Mouse (Mus musculus) brain, embryonic 14.5 days (tissue): ENCODE data around the gene Ldb1. TPM values are rescaled to one million over a fixed set of nuclear protein-coding genes. Genes with fewer than 3 reads are reported as not detected.

Experiments used
- DNase-seq: peaks from one replicate; pipeline ENCODE4 v3.0.0-alpha.2; 2011; ENCODE audit warnings: low read depth
- CTCF ChIP-seq: fragments of 200-500 bp; IDR thresholded peaks from 2 replicates; pipeline ENCODE4 v1.5.1; 2012; ENCODE audit warnings: inconsistent platforms, mild to moderate bottlenecking, moderate library complexity, borderline replicate concordance; ENCODE audit not compliant: insufficient read depth, insufficient read length; ENCODE audit errors: extremely low read depth
- POLR2A ChIP-seq: fragments of 200-500 bp; IDR thresholded peaks from 2 replicates; pipeline ENCODE4 v1.6.1; 2012; ENCODE audit warnings: mild to moderate bottlenecking, inconsistent platforms, borderline replicate concordance; ENCODE audit not compliant: poor library complexity, insufficient read depth, insufficient read length, severe bottlenecking; ENCODE audit errors: extremely low read depth
- polyA plus RNA-seq: library from polyadenylated mRNA; depleted of rRNA; stranded (reverse); fragments of >200 nt; gene quantifications from 2 replicates; pipeline ENCODE4 v1.2.3, GENCODE M21; 2012

The Ldb1 gene
- polyA plus RNA-seq, 1 experiment: 404 TPM

GRCm38 (mm10) chr19:46043380-46043779 is 1.6 kb downstream of the Ldb1 start:
- no peak for TF ChIP-seq POLR2A
- TF ChIP-seq CTCF: no peak
- DNase-seq: peak; percentile 73

DNA sequence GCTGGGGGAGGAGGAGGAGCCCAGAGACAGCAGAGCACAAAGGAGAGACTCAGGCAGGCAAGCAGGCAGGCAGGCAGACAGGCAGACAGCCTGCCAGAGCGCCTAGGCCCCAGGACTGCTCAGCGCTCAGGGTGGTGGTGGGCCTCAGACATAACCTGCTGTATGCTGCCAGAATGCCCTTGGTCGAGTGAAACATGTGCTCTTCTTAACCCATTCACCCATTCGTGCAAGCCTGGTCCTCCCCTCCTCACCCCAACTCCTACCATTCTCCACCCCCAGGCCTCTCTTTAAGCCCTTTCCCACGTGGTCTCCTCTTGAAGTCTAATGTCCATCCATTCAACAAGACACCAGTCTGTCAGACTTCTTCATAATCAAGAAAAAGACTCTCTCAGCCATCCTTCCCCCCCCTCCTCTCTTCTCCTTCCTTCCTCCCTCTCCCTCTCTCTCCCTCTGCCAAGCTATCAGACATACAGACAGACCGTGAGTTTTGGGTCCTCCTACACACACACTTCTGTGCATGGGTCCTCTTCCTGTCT is 2.5 kb downstream of the Ldb1 start:
- peak; percentile 93 for DNase-seq
- TF ChIP-seq CTCF (no peak), POLR2A (peak; percentile 51; the same call in 1 of the 2 replicates)

DNA sequence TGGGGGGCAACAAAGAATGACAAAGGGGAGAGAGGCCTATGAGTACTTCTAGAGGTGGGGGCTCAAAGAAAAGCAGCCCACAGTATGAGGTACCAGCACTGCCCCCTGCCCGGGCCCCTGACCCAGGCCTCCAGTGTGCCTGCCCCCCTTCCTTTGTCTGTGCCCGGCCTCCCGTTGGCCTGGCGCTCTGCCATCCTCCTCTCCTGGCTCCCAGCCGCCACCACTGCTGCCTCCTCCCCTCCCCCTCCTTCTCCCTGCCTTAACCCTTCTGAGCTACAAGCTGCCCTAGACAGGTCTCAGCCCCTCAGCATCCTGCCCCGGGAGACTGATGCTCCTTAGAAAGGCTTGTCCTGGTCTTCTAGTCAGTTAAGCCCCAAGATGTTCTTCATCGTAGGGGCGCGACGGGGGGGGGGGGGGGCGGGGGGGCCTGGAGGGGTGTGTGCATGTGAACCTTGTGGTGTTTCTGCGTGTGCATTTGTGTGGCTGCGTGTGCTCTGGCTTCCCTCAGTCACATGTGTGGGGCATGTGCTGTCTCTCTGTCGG is 3.0 kb downstream of the Ldb1 start:
- no peak for TF ChIP-seq CTCF
- 0 out of 2 replicates have a peak, but pooled peaks have one; percentile 15 for TF ChIP-seq POLR2A
- DNase-seq: peak; percentile 96

- TF ChIP-seq CTCF (no peak), POLR2A (no peak)
- DNase-seq: no peak
Observed at GRCm38 (mm10) chr19:46041299-46041932, 3.6 kb downstream of the Ldb1 start.

DNA sequence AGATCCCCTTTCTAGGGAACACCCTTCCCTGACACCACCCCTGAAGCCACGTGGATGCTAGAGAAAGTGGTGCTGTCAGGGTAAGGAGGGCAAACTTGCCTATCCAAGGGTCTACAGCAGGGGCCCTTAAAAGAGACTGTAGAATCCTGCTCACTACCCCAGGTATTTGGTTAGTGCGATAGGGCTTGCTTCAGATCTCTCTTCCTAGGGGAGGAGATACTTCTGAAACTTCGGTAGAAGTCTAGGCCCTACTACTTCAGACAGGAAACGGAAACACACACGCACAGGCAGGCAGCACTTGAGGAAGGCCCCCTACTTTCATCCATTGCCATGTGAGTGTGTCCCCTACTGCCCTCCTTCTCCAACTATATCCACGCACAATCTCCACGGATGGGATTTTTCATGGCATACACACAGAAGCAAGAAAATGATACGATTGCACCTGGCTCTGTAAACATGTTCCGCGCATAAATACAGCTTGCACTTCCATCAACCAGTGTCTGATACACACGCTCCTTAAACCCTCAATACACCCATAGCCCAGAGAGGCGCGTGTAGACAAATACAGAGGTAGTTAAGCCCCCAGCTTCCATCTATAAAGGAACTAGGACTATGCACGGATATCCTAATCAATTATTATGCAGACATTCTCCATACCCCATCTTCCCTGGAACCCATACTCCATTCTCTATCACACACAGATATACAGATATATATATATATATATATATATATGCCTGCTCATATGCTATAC is 4.7 kb downstream of the Ldb1 start:
- peak; percentile 28 for DNase-seq
- TF ChIP-seq CTCF (no peak), POLR2A (no peak)

- TF ChIP-seq CTCF: no peak
- peak; percentile 93; the same call in 1 of the 2 replicates for TF ChIP-seq POLR2A
- peak; percentile 98 for DNase-seq
Observed at GRCm38 (mm10) chr19:46039478-46039877, 5.5 kb downstream of the Ldb1 start.

- TF ChIP-seq POLR2A (no peak), CTCF (no peak)
- peak; percentile 47 for DNase-seq
Observed at GRCm38 (mm10) chr19:46038851-46039260, 6.2 kb downstream of the Ldb1 start.

DNA sequence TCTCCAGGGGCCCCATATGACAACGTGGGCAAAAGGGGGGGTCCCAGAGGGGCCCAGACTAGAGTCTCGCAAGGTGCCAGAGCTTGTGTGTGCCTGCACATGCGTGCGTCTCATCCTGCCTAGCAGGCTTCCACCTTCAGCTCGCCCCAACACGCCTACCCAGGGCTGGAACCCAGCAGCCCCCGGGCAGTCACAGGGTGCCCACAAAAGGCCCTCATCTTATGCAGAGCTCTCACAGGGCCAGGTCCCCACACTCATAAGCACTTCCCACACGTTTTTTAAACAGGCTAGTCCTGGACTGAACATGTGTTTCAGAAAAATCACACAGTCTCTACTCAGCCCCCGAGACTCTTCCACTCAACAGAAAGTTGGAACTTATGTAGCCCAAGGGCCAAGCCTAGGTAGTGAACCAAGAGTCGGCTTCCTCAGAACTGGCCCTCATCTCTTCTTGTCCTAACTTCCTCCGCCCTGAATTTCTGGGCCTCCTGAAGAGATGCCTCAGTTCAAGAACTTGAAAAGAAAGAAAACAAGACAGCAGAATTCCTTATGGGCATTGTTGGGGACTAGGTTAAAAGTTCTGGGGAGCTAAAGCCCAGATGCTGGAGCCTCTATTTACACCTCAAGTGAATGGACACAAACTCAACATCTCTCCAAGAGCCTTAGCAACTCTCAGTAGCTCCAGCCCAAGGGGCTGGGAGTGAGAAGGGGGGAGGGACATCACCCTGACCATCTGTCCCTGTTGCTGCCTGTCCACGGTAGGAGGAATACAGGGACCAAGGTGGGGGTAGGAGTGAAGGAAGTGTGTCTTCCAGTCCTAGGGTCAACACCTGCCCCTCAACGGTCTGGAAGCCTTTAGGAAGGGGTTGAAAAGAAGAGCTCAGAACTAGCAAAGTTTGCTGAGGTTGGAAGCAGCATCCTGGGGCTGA is 6.8 kb downstream of the Ldb1 start:
- DNase-seq: peak; percentile 35

GRCm38 (mm10) chr19:46037243-46037924 is 7.6 kb downstream of the Ldb1 start:
- TF ChIP-seq CTCF (no peak), POLR2A (no peak)
- peak; percentile 65 for DNase-seq

More for the DNA sequence above, 6.8 kb downstream of the Ldb1 start:
- no peak for TF ChIP-seq POLR2A
- TF ChIP-seq CTCF: no peak
